Mouse (Mus musculus): ENCODE measurements at regions not wholly inside any gene's neighbourhood (a gene's known extent, or its start where the extent isn't known, plus 50 kb on each side); places are given as distances from the start of the nearest gene placed in this dataset.
A peak's percentile ranks its signal among the peaks of the same experiment; 100 is the strongest.
"Not testable (repeated sequence)": the region's sequence is repeated elsewhere in the genome, so short reads cannot be mapped to it uniquely, and the experiment has no call there.

GRCm38 (mm10) chr13:42000966-42001365, 50.9 kb upstream of the Hivep1 start:
- DNase-seq (ENCODE audit: low spot score) = no peak

- no peak for DNase-seq (ENCODE audit: low spot score)
These were observed 53.9 kb upstream of the Hivep1 start for GRCm38 (mm10) chr13:41997883-41998282.

- peak; percentile 30 for DNase-seq (ENCODE audit: low spot score)
These were observed 57.7 kb upstream of the Hivep1 start for GRCm38 (mm10) chr13:41994126-41994525.

- no peak for DNase-seq (ENCODE audit: low spot score)
These were observed 75.9 kb upstream of the Hivep1 start for GRCm38 (mm10) chr13:41975918-41976317.

GRCm38 (mm10) chr13:41962915-41963314, 88.9 kb upstream of the Hivep1 start:
- DNase-seq (ENCODE audit: low spot score) = no peak

GRCm38 (mm10) chr13:41960960-41961359, 90.9 kb upstream of the Hivep1 start:
- not testable (repeated sequence) for DNase-seq (ENCODE audit: low spot score)

GRCm38 (mm10) chr13:41957932-41958331, 93.9 kb upstream of the Hivep1 start:
- peak; percentile 63 for DNase-seq (ENCODE audit: low spot score)

GRCm38 (mm10) chr13:41955884-41956283, 95.9 kb upstream of the Hivep1 start:
- DNase-seq (ENCODE audit: low spot score) = no peak

- DNase-seq (ENCODE audit: low spot score) = no peak
These were observed 96.6 kb upstream of the Hivep1 start for GRCm38 (mm10) chr13:41955198-41955597.

GRCm38 (mm10) chr13:41952453-41952852, 99.4 kb upstream of the Hivep1 start:
- DNase-seq (ENCODE audit: low spot score) = peak; percentile 33

- no peak for DNase-seq (ENCODE audit: low spot score)
These were observed 100.8 kb upstream of the Adtrp start for GRCm38 (mm10) chr13:41948241-41948640.

- DNase-seq (ENCODE audit: low spot score) = no peak
These were observed 85.0 kb upstream of the Adtrp start for GRCm38 (mm10) chr13:41932313-41933100.

- no peak for DNase-seq (ENCODE audit: low spot score)
These were observed 82.3 kb upstream of the Adtrp start for GRCm38 (mm10) chr13:41929768-41930167.

GRCm38 (mm10) chr13:41925851-41926250, 78.4 kb upstream of the Adtrp start:
- not testable (repeated sequence) for DNase-seq (ENCODE audit: low spot score)

- no peak for DNase-seq (ENCODE audit: low spot score)
These were observed 77.7 kb upstream of the Adtrp start for GRCm38 (mm10) chr13:41925211-41925610.

- no peak for DNase-seq (ENCODE audit: low spot score)
These were observed 73.7 kb upstream of the Adtrp start for GRCm38 (mm10) chr13:41921178-41921577.

- DNase-seq (ENCODE audit: low spot score) = no peak
These were observed 71.0 kb upstream of the Adtrp start for GRCm38 (mm10) chr13:41918525-41918924.

GRCm38 (mm10) chr13:41915816-41916215, 68.3 kb upstream of the Adtrp start:
- DNase-seq (ENCODE audit: low spot score) = not testable (repeated sequence)

GRCm38 (mm10) chr13:41910736-41911135, 63.3 kb upstream of the Adtrp start:
- peak; percentile 62 for DNase-seq (ENCODE audit: low spot score)

- peak; percentile 53 for DNase-seq (ENCODE audit: low spot score)
These were observed 62.8 kb upstream of the Adtrp start for GRCm38 (mm10) chr13:41910236-41910635.

GRCm38 (mm10) chr13:41907027-41907426, 59.5 kb upstream of the Adtrp start:
- no peak for DNase-seq (ENCODE audit: low spot score)

GRCm38 (mm10) chr13:41903286-41903685, 55.8 kb upstream of the Adtrp start:
- no peak for DNase-seq (ENCODE audit: low spot score)

GRCm38 (mm10) chr13:41899837-41900463, 52.5 kb upstream of the Adtrp start:
- no peak for DNase-seq (ENCODE audit: low spot score)
